Mouse (Mus musculus): ENCODE data around the gene Cstl1. TPM values are rescaled to one million over a fixed set of nuclear protein-coding genes. Genes with fewer than 3 reads are reported as not detected.

Gene Cstl1
- 128 and 160 TPM in 2 replicates for polyA plus RNA-seq (2012; rRNA removed)

GRCm38 (mm10) chr2:148750058-148750457 is at the start of gene Cstl1:
Gene Cstl1, plus strand, starts transcription at chr2:148750358.
- no peak for TF ChIP-seq POLR2A (IDR thresholded peaks at IDR 0.05; ENCODE audit: control insufficient read depth, low read depth, low read length)
- no peak within 1 kb of the TSS for H3K27ac ChIP-seq (ENCODE audit: control insufficient read depth, insufficient read depth, low read depth, low read length)
- no peaks in the 10 kb centered on the region for H3K27me3 ChIP-seq (ENCODE audit: control insufficient read depth, insufficient read depth, low read length)

GRCm38 (mm10) chr2:148706409-148707201 is 43.6 kb upstream of the Cstl1 start:
- H3K4me1 ChIP-seq (ENCODE audit: control insufficient read depth, insufficient read depth, low read length), result no peaks in the 10 kb centered on the region
- H3K4me3 ChIP-seq (ENCODE audit: control insufficient read depth, low read depth, low read length), result no peak overlapping the region
- no peaks in the 10 kb centered on the region for H3K27me3 ChIP-seq (ENCODE audit: control insufficient read depth, insufficient read depth, low read length)
- no peak overlapping the region for H3K27ac ChIP-seq (ENCODE audit: control insufficient read depth, insufficient read depth, low read depth, low read length)
- TF ChIP-seq POLR2A (IDR thresholded peaks at IDR 0.05; ENCODE audit: control insufficient read depth, low read depth, low read length) (no peak), CTCF (IDR thresholded peaks at IDR 0.05; ENCODE audit: control insufficient read depth, insufficient read depth, insufficient replicate concordance, low read depth, low read length) (no peak)
- H3K36me3 ChIP-seq (ENCODE audit: control insufficient read depth, insufficient read depth, low read length), result no peaks in the 10 kb centered on the region

More at GRCm38 (mm10) chr2:148750058-148750457, at the start of gene Cstl1:
- Histone ChIP-seq H3K36me3 (ENCODE audit: control insufficient read depth, insufficient read depth, low read length) (no peaks in the 10 kb centered on the region), H3K4me3 (ENCODE audit: control insufficient read depth, low read depth, low read length) (peak within 1 kb of the TSS; percentile 41), H3K4me1 (ENCODE audit: control insufficient read depth, insufficient read depth, low read length) (no peaks in the 10 kb centered on the region)

- no peak overlapping the region for H3K27ac ChIP-seq (ENCODE audit: control insufficient read depth, insufficient read depth, low read depth, low read length)
- no peak overlapping the region for H3K4me3 ChIP-seq (ENCODE audit: control insufficient read depth, low read depth, low read length)
- no peaks in the 10 kb centered on the region for H3K36me3 ChIP-seq (ENCODE audit: control insufficient read depth, insufficient read depth, low read length)
- no peaks in the 10 kb centered on the region for H3K27me3 ChIP-seq (ENCODE audit: control insufficient read depth, insufficient read depth, low read length)
- no peak for TF ChIP-seq POLR2A (IDR thresholded peaks at IDR 0.05; ENCODE audit: control insufficient read depth, low read depth, low read length)
- no peak for TF ChIP-seq CTCF (IDR thresholded peaks at IDR 0.05; ENCODE audit: control insufficient read depth, insufficient read depth, insufficient replicate concordance, low read depth, low read length)
- H3K4me1 ChIP-seq (ENCODE audit: control insufficient read depth, insufficient read depth, low read length), result no peaks in the 10 kb centered on the region
Measured at GRCm38 (mm10) chr2:148707202-148707530, 43.0 kb upstream of the Cstl1 start.

- Histone ChIP-seq H3K36me3 (ENCODE audit: control insufficient read depth, insufficient read depth, low read length) (no peaks in the 10 kb centered on the region), H3K4me3 (ENCODE audit: control insufficient read depth, low read depth, low read length) (no peak overlapping the region), H3K27ac (ENCODE audit: control insufficient read depth, insufficient read depth, low read depth, low read length) (no peak overlapping the region), H3K4me1 (ENCODE audit: control insufficient read depth, insufficient read depth, low read length) (no peaks in the 10 kb centered on the region), H3K27me3 (ENCODE audit: control insufficient read depth, insufficient read depth, low read length) (no peaks in the 10 kb centered on the region)
- no peak for TF ChIP-seq POLR2A (IDR thresholded peaks at IDR 0.05; ENCODE audit: control insufficient read depth, low read depth, low read length)
- no peak for TF ChIP-seq CTCF (IDR thresholded peaks at IDR 0.05; ENCODE audit: control insufficient read depth, insufficient read depth, insufficient replicate concordance, low read depth, low read length)
Measured at GRCm38 (mm10) chr2:148712326-148712725, 37.8 kb upstream of the Cstl1 start.

GRCm38 (mm10) chr2:148717072-148717471 is 33.1 kb upstream of the Cstl1 start:
- no peak overlapping the region for H3K4me3 ChIP-seq (ENCODE audit: control insufficient read depth, low read depth, low read length)
- no peak overlapping the region for H3K27ac ChIP-seq (ENCODE audit: control insufficient read depth, insufficient read depth, low read depth, low read length)
- H3K4me1 ChIP-seq (ENCODE audit: control insufficient read depth, insufficient read depth, low read length), result no peaks in the 10 kb centered on the region
- TF ChIP-seq CTCF (IDR thresholded peaks at IDR 0.05; ENCODE audit: control insufficient read depth, insufficient read depth, insufficient replicate concordance, low read depth, low read length) (no peak), POLR2A (IDR thresholded peaks at IDR 0.05; ENCODE audit: control insufficient read depth, low read depth, low read length) (no peak)
- H3K27me3 ChIP-seq (ENCODE audit: control insufficient read depth, insufficient read depth, low read length), result no peaks in the 10 kb centered on the region
- H3K36me3 ChIP-seq (ENCODE audit: control insufficient read depth, insufficient read depth, low read length), result no peaks in the 10 kb centered on the region

- TF ChIP-seq POLR2A (IDR thresholded peaks at IDR 0.05; ENCODE audit: control insufficient read depth, low read depth, low read length) (no peak), CTCF (IDR thresholded peaks at IDR 0.05; ENCODE audit: control insufficient read depth, insufficient read depth, insufficient replicate concordance, low read depth, low read length) (no peak)
- Histone ChIP-seq H3K27me3 (ENCODE audit: control insufficient read depth, insufficient read depth, low read length) (no peaks in the 10 kb centered on the region), H3K27ac (ENCODE audit: control insufficient read depth, insufficient read depth, low read depth, low read length) (no peak overlapping the region), H3K4me3 (ENCODE audit: control insufficient read depth, low read depth, low read length) (no peak overlapping the region), H3K4me1 (ENCODE audit: control insufficient read depth, insufficient read depth, low read length) (no peaks in the 10 kb centered on the region), H3K36me3 (ENCODE audit: control insufficient read depth, insufficient read depth, low read length) (no peaks in the 10 kb centered on the region)
Measured at GRCm38 (mm10) chr2:148719271-148719995, 30.7 kb upstream of the Cstl1 start.

- peak overlapping the region; percentile 14; the same call in 1 of the 2 replicates for H3K27ac ChIP-seq (ENCODE audit: control insufficient read depth, insufficient read depth, low read depth, low read length)
Measured at GRCm38 (mm10) chr2:148731614-148732326, 18.4 kb upstream of the Cstl1 start.

More at GRCm38 (mm10) chr2:148731614-148732326, 18.4 kb upstream of the Cstl1 start:
- no peak for TF ChIP-seq CTCF (IDR thresholded peaks at IDR 0.05; ENCODE audit: control insufficient read depth, insufficient read depth, insufficient replicate concordance, low read depth, low read length)
- H3K4me3 ChIP-seq (ENCODE audit: control insufficient read depth, low read depth, low read length), result peak overlapping the region; percentile 97
- H3K4me1 ChIP-seq (ENCODE audit: control insufficient read depth, insufficient read depth, low read length), result peaks cover 12% of the 10 kb centered on the region
- H3K27me3 ChIP-seq (ENCODE audit: control insufficient read depth, insufficient read depth, low read length), result no peaks in the 10 kb centered on the region
- no peaks in the 10 kb centered on the region for H3K36me3 ChIP-seq (ENCODE audit: control insufficient read depth, insufficient read depth, low read length)

All from testis, adult 2 months (tissue).